Mouse (Mus musculus) ovary, adult 10 weeks (tissue): Measurements from ENCODE around the gene Olfr103. TPM values are rescaled to one million over a fixed set of nuclear protein-coding genes. Genes with fewer than 3 reads are reported as not detected.

Experiments used
- polyA plus RNA-seq: library from polyadenylated mRNA; stranded (reverse); fragments of 350-450 nt; fragmentation: Illumina TruSeq; extraction: RNeasy Lipid Tissue Mini Kit (QIAGEN cat#74804); gene quantifications from one replicate; pipeline ENCODE4 v1.2.3, GENCODE M21; 2014

Olfr103 gene
- not detected for polyA plus RNA-seq

GRCm38 (mm10) chr17:37339598-37339997, at the start of gene Olfr103:
Olfr103 (minus strand) TSS chr17:37339698.

GRCm38 (mm10) chr17:37378733-37379132, 39.2 kb upstream of the Olfr103 start, which contains the start of gene Olfr105-ps:
Olfr105-ps (plus strand) TSS chr17:37379033.

GRCm38 (mm10) chr17:37359282-37359681, 19.8 kb upstream of the Olfr103 start, which contains the start of gene Olfr104-ps:
Olfr104-ps (plus strand) TSS chr17:37359582.

GRCm38 (mm10) chr17:37316954-37317353, 22.5 kb downstream of the Olfr103 start, which contains the start of gene Olfr102:
Olfr102 (minus strand) TSS chr17:37317054.

GRCm38 (mm10) chr17:37304213-37304612, 35.3 kb downstream of the Olfr103 start, which contains the start of gene Olfr101:
Olfr101 (minus strand) TSS chr17:37304313.

Other genes with a start within 250 kb of the Olfr103 start
- not detected for gene Olfr91, start 241.4 kb downstream of the Olfr103 start, polyA plus RNA-seq
- gene Olfr92, start 219.6 kb downstream of the Olfr103 start, polyA plus RNA-seq: not detected
- gene Olfr93, start 178.2 kb downstream of the Olfr103 start, polyA plus RNA-seq: not detected
- not detected for gene Ubd, start 145.8 kb downstream of the Olfr103 start, polyA plus RNA-seq
- not detected for gene Olfr94, start 138.7 kb downstream of the Olfr103 start, polyA plus RNA-seq
- not detected for gene Olfr95, start 126.6 kb downstream of the Olfr103 start, polyA plus RNA-seq
- not detected for gene Olfr96, start 119.6 kb downstream of the Olfr103 start, polyA plus RNA-seq
- gene Olfr97, start 102.4 kb downstream of the Olfr103 start, polyA plus RNA-seq: not detected
- gene Olfr98, start 75.9 kb downstream of the Olfr103 start, polyA plus RNA-seq: not detected
- 3.9 TPM for gene H2-M3, start 69.5 kb downstream of the Olfr103 start, polyA plus RNA-seq
- gene Olfr99, start 56.2 kb downstream of the Olfr103 start, polyA plus RNA-seq: not detected
- gene Olfr101, start 35.4 kb downstream of the Olfr103 start, polyA plus RNA-seq: not detected
- gene Olfr102, start 22.6 kb downstream of the Olfr103 start, polyA plus RNA-seq: not detected
- not detected for gene Olfr104-ps, start 19.9 kb upstream of the Olfr103 start, polyA plus RNA-seq
- not detected for gene Olfr105-ps, start 39.3 kb upstream of the Olfr103 start, polyA plus RNA-seq
- gene Olfr106-ps, start 50.7 kb upstream of the Olfr103 start, polyA plus RNA-seq: not detected
- gene Olfr107, start 59.5 kb upstream of the Olfr103 start, polyA plus RNA-seq: not detected
- not detected for gene Olfr108, start 105.8 kb upstream of the Olfr103 start, polyA plus RNA-seq
- not detected for gene Olfr109, start 119.2 kb upstream of the Olfr103 start, polyA plus RNA-seq
- gene H2-M2, start 143.9 kb upstream of the Olfr103 start, polyA plus RNA-seq: 1.7 TPM
- not detected for gene Olfr110, start 152.8 kb upstream of the Olfr103 start, polyA plus RNA-seq
- gene Olfr111, start 168.3 kb upstream of the Olfr103 start, polyA plus RNA-seq: 0.34 TPM
- gene Olfr112, start 229.8 kb upstream of the Olfr103 start, polyA plus RNA-seq: not detected
- gene Olfr113, start 238.0 kb upstream of the Olfr103 start, polyA plus RNA-seq: not detected